Mouse (Mus musculus) heart, adult 2 months (tissue): Measurements from ENCODE around the gene Ankrd9.

Experiments used
- CTCF ChIP-seq: fragments of 200-600 bp; IDR thresholded peaks from 2 replicates; pipeline ENCODE4 v1.8.1; 2022; ENCODE audit warnings: antibody characterized with exemption, mild to moderate bottlenecking, moderate library complexity
- EP300 ChIP-seq: fragments of 200-500 bp; IDR thresholded peaks from 2 replicates; pipeline ENCODE4 v1.6.1; 2011; ENCODE audit warnings: low read depth, low read length, control low read depth; ENCODE audit not compliant: insufficient read depth

GRCm38 (mm10) chr12:110986536-110987425 is 7.9 kb upstream of the Ankrd9 start:
- TF ChIP-seq CTCF (no peak), EP300 (peak; percentile 79)
